Mouse (Mus musculus): ENCODE data around the gene Ryr3.

DNA sequence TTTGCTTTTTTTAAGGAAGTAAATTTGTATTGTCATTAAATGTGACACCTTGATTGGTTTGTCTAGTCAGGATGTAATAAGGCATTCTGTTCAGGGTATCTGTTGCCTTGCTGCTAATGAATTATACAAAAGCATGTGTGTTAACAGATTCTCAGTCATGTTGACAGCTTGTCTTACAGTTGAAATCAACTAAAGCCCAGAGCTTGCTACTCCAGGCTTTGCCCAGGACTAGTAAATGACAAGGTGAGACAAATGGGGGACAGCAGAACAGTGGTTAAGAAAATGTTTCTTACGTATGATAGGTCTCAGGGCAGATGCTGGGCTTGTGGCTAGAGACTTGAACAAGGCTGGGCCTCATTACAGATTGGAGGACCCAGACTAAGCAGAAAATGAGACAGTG lies 20.1 kb upstream of the Ryr3 start:
- TF ChIP-seq POLR2A (IDR thresholded peaks at IDR 0.05; ENCODE audit: low read depth, low read length) (no peak), CTCF (IDR thresholded peaks at IDR 0.05; ENCODE audit: borderline replicate concordance, insufficient read depth, low read length) (no peak)
